Mouse (Mus musculus) embryo, embryonic 11.5 days (tissue): ENCODE results near the gene Rhox3c.
"Not testable (repeated sequence)": the region's sequence is repeated elsewhere in the genome, so short reads cannot be mapped to it uniquely, and the experiment has no call there.

Experiments used
- DNase-seq: peaks from one replicate; pipeline ENCODE4 v3.0.0-alpha.2; 2012; ENCODE audit warnings: low read depth, low spot score

Rhox3c gene

DNA sequence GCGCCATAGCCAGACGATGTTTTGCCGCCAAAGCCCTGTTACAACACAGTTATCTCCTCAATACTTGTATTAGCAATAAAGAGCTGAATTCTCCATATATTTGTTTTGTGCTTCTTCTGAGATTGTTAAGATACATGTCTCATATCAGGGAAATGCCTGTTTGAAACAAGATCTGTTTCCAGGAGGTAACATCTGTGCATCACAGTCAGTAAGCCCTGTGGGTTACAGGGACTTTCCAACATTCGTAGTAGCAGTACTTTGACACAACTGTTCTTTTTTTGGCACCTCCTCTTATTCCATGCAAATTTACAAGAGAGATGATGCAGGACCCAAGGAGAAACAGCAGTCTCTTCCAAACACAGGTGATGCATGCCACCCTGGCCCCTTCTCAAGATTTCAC lies at the start of gene Rhox3c:
Gene Rhox3c, plus strand, starts transcription at position 301 of the 400 bp plus-strand sequence.
- DNase-seq = not testable (repeated sequence)

DNA sequence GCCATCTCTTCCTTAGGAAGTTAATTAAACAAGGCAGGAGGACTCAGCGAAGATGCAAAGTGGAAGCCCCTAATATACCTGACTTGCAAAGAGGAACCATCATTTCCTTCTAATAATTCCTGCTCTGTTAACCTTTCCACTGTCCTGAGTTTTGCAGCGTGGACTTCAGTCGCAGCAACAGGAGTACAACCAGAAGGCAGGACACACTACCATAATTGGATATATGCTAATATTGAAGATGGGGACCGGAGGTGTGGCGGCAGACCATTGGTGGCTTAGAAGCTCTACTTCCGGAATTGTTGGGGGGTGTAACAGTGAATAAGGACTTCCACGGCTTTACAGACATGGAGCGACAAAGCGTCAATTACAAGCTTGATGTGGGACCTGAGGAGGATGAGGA lies 46.6 kb upstream of the Rhox3c start, which contains the start of gene Rhox2b:
Gene Rhox2b, plus strand, starts transcription at position 301 of the 400 bp plus-strand sequence.
- DNase-seq = not testable (repeated sequence)

DNA sequence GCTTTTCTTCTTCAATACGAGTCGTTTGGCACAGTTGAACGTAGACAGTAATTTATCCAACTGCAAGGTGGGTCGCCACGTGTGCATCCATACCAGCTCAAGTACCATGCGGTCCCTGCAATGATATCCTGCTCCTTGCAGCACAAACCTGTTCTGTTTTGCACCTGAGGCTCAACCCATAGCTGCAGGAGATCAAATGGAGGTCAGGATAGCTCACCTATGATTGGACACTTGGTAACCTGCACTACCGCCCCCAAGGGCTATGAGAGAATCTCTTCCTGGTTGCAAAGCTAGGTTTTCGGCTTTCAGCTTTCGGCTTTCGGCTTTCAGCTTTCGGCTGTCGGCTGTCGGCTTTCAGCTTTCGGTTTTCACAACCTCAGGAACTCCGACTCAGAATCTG lies 26.2 kb upstream of the Rhox3c start, which contains the start of gene Rhox4b:
Gene Rhox4b, plus strand, starts transcription at position 301 of the 400 bp plus-strand sequence.
- DNase-seq = not testable (repeated sequence)

DNA sequence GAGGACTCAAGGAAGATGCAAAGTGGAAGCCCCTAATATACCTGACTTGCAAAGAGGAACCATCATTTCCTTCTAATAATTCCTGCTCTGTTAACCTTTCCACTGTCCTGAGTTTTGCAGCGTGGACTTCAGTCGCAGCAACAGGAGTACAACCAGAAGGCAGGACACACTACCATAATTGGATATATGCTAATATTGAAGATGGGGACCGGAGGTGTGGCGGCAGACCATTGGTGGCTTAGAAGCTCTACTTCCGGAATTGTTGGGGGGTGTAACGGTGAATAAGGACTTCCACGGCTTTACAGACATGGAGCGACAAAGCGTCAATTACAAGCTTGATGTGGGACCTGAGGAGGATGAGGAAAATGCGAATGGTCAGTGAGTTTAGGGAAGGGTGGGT lies 5.0 kb upstream of the Rhox3c start, which contains the start of gene Rhox2c:
Gene Rhox2c, plus strand, starts transcription at position 301 of the 400 bp plus-strand sequence.
- not testable (repeated sequence) for DNase-seq

GRCm38 (mm10) chrX:37480037-37480436 lies 21.7 kb downstream of the Rhox3c start, which contains the start of gene Rhox4c:
Gene Rhox4c (plus strand): TSS chrX:37480337.
- not testable (repeated sequence) for DNase-seq

DNA sequence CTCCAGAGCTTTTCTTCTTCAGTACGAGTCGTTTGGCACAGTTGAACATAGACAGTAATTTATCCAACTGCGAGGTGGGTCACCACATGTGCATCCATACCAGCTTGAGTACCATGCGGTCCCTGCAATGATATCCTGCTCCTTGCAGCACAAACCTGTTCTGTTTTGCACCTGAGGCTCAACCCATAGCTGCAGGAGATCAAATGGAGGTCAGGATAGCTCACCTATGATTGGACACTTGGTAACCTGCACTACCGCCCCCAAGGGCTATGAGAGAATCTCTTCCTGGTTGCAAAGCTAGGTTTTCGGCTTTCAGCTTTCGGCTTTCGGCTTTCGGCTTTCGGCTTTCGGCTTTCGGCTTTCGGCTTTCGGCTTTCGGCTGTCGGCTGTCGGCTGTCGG lies 55.7 kb downstream of the Rhox3c start, which contains the start of gene Rhox4d:
Gene Rhox4d, plus strand, starts transcription at position 301 of the 400 bp plus-strand sequence.
- not testable (repeated sequence) for DNase-seq
